Mouse (Mus musculus) liver, adult (tissue): ENCODE results near the gene Rev1.

Experiments
- GATA4 ChIP-seq: IDR thresholded peaks from 2 replicates; pipeline ENCODE4 v1.6.1; 2014; ENCODE audit warnings: mild to moderate bottlenecking, low read length; ENCODE audit not compliant: insufficient replicate concordance

Gene Rev1

GRCm38 (mm10) chr1:38011647-38012046 lies 118.0 kb downstream of the Rev1 start:
- TF ChIP-seq GATA4 = no peak

DNA sequence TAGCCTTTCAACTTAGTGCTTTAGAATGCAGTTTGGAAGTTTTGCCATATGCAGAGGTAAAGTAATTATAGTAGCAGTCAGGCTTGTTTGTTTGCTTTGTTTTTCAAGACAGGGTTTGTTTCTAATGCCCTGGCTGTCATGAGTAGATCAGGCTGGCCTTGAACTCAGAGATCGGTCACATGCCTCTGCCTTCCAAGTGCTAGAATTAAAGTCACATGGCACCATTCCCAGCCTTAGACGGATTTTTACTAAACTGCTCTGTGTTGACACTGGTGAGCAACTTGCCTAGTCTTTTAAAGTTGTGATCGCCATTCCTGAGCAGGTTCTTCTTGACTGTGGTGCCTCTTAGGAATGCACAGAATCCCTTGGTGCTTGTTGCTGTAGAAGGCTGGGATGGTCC lies 122.9 kb downstream of the Rev1 start:
- no peak for TF ChIP-seq GATA4

GRCm38 (mm10) chr1:38003046-38003445 lies 126.6 kb downstream of the Rev1 start:
- TF ChIP-seq GATA4 = no peak
